Mouse (Mus musculus) heart, postnatal 36 days (tissue): ENCODE results near the gene Pla2g4d. TPM values are rescaled to one million over a fixed set of nuclear protein-coding genes. Genes with fewer than 3 reads are reported as not detected.

ENCODE experiments used
- DNase-seq, 2 experiments: peaks; one replicate each; pipeline ENCODE4 v3.0.0; 2021 to 2022
- intact Hi-C: fragments of 180-260 bp; cut with DNase I; formaldehyde crosslinking; loops from one replicate; pipeline ENCODE4 v1.15.1; 2025
- total RNA-seq, 2 experiments: library from RNA; stranded (reverse); gene quantifications; 2 replicates each; pipeline ENCODE4 v1.2.3; 2021

The Pla2g4d gene
- not detected for total RNA-seq

DNA sequence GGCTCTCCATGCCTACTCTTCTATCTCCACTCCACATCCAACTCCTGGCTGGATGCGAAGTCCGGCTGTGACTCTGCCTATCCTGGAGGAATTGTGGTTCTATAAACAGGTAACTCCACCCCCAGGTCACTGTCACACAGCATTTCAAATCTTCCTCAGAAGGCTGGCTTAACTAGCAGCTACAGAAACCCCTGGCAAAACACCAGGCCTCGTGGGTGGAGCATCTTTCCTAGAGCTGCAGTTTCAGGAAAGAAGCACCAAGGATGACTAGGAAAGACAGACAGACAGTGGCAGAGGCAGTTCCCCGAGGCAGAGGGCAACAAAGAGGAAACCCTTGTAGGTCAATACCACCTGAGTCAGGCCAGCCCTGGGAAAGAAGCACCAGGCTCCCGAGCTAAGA, at the start of gene Pla2g4d:
Pla2g4d (minus strand) TSS at position 203 of the 400 bp plus-strand sequence.
- DNase-seq, result no peak
- intact Hi-C loops, result no loop called here

DNA sequence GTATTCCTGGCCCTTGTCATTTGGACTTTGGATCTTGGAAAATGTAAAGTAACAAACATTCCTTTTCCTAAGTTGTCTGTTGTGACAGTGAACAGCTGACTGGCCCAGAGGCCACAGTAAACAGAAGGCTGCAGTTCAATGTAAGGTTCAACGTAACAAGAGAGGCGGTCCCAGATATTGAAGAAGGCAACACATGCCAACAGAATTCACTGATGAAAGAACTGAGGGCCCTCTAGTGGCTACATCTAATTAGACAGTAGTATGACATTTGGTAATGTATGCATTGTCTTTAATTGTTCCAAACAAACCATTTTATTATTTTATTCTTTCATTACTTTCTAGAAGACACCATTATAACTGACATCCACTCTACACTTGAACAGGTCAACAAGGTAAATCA, 48.9 kb upstream of the Pla2g4d start:
- intact Hi-C loops, result no loop called here
- no peak for DNase-seq

GRCm38 (mm10) chr2:120331575-120331974, 42.6 kb upstream of the Pla2g4d start:
- intact Hi-C loops, result no loop called here
- DNase-seq, result no peak

DNA sequence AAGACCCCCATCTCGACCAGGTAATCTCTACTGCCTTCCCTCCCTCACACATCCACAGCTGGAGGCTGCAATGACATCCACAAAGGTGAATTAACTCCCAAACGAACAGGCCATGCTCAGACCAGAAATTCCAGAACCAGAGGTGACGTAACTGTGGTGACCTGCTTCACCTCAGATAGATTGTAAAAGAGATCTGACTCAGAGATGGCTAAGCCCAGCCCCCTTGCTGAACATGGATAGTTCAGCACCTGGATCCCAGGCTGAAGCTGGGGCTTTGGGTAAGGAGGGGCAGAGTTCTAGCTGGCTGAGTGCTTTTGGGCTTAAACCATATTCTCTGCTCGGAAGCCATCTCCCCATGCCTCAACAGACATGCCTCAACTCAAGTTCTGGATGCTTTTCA, 26.1 kb upstream of the Pla2g4d start:
- intact Hi-C loops, result no loop called here
- no peak for DNase-seq

GRCm38 (mm10) chr2:120314487-120314886, 25.5 kb upstream of the Pla2g4d start:
- intact Hi-C loops, result no loop called here
- no peak for DNase-seq

GRCm38 (mm10) chr2:120313976-120314375, 25.0 kb upstream of the Pla2g4d start, which contains the start of gene Pla2g4f:
TSS of gene Pla2g4f (minus strand) at chr2:120314165.
- no peak for DNase-seq
- intact Hi-C loops, result no loop called here

GRCm38 (mm10) chr2:120312276-120312825, 23.4 kb upstream of the Pla2g4d start:
- DNase-seq, result no peak
- intact Hi-C loops, result no loop called here

- DNase-seq, result peak in 1 of 2 experiments; percentile 16
- intact Hi-C loops, result no loop called here
Measured at GRCm38 (mm10) chr2:120304113-120304512, 15.1 kb upstream of the Pla2g4d start.

DNA sequence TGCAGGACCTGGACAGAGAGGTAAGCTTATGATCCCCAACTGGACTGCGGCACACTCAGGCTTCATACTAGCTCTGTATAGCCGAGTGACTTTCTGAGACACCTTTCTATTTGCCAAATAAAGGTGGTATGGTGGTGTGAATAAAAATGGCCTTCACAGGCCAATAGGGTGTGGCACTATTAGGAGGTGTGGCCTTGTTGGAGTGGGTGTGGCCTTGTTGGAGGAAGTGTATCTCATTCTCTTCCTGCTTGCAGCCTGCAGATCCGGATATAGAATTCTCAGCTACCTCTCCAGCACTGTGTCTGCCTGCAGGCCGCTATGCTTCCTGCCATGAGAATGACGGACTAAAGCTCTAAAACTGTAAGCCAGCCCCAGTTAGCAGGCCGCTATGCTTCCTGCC, 12.1 kb upstream of the Pla2g4d start:
- DNase-seq, result no peak
- intact Hi-C loops, result no loop called here

DNA sequence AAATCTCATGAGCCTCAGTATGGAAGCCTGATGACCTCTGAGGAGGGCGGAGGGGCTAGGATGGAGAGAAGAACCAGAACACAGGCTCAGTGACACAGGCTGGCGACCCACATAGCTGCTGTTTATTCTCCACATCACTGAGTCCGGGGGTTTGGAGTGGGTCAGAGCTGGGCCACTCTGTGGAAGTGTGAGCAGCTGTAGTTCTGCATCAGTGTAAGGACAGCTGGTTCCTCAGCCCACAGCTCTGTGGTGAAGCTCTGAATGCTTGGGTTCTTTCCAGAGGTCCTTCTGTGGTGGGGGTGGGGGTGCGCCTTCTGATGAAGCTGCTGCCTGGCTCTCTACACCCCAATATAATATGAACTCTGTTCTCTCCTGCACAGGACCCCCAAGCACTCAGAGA, 10.9 kb upstream of the Pla2g4d start:
- intact Hi-C loops, result no loop called here
- DNase-seq, result no peak

DNA sequence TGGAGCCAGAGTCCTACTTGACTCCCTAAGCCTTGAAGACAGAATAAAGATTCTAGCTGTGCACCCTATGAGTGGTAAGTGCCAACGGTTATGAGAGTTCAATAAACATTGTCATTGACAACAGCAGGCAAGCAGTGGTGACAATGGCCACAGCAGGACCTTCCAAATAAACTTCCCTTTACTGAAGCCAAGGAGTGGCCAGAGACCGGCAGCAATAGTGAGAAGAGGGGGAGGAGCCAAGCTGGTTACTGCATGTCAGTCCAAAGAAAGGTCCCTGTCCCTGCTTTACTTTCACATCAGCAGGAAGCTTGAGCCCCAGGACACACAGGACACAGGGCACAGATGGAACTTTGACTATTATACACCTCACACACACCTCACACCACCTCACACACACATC, 7.2 kb upstream of the Pla2g4d start:
- no peak for DNase-seq
- intact Hi-C loops, result no loop called here

GRCm38 (mm10) chr2:120291471-120292078, 2.6 kb upstream of the Pla2g4d start:
- no peak for DNase-seq
- intact Hi-C loops, result no loop called here

GRCm38 (mm10) chr2:120288401-120288800, 596 bp downstream of the Pla2g4d start:
- intact Hi-C loops, result no loop called here
- DNase-seq, result no peak

DNA sequence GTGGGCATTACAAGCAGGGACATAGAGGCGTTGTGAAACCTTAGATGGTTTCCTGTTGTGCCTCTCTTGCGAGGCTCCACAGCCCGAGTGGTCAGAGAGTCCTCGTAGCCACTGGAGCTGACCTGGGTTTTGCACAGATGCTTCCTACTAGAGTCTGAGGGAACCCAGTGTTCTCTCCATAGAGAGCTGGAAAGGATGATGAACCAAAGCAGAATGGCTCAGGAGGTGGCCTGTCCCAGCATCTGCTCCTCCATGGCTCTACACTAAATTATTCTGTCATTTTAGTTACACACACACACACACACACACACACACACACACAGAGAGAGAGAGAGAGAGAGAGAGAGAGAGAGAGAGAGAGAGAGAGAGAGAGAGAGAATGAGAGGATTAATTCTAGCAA, 3.4 kb downstream of the Pla2g4d start:
- DNase-seq, result no peak

GRCm38 (mm10) chr2:120284705-120285104, 4.3 kb downstream of the Pla2g4d start:
- intact Hi-C loops, result no loop called here
- DNase-seq, result no peak

More for the DNA sequence above, 3.4 kb downstream of the Pla2g4d start:
- intact Hi-C loops, result no loop called here

DNA sequence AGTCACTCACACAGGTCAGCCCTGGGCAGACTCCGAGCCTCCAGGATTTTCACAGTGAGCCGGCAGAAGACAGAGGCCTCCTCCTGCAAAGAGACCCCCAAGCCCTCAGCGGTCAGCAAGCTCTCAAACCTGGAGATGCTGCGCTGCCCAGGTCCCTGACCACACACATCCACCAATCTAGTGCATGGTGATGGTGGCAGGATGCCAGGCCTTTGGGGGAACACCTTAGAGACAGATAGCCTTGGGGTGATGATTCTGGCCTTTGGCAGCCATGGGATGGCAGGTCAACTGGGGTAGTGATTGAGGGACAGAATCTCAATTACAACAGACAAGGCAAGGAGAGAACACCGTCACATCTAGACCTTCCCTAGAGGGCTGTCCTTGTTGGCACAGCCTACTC, 4.9 kb downstream of the Pla2g4d start:
- no peak for DNase-seq
- intact Hi-C loops, result no loop called here

GRCm38 (mm10) chr2:120283550-120283949, 5.4 kb downstream of the Pla2g4d start:
- intact Hi-C loops, result no loop called here
- DNase-seq, result no peak

- no peak for DNase-seq
- intact Hi-C loops, result loop anchor here (2.0 kb wide), 2 partner anchors 108 to 196 kb away; no protein-coding TSS in a partner anchor
Measured at GRCm38 (mm10) chr2:120281221-120281620, 7.8 kb downstream of the Pla2g4d start.

- intact Hi-C loops, result loop anchor here (1.0 to 2.0 kb wide), 3 partner anchors 101 to 195 kb away; no protein-coding TSS in a partner anchor
- peak; percentile 45 to 57 for DNase-seq
Measured at GRCm38 (mm10) chr2:120279961-120280360, 9.0 kb downstream of the Pla2g4d start.

- intact Hi-C loops, result no loop called here
- no peak for DNase-seq
Measured at GRCm38 (mm10) chr2:120276951-120277350, 12.0 kb downstream of the Pla2g4d start.

DNA sequence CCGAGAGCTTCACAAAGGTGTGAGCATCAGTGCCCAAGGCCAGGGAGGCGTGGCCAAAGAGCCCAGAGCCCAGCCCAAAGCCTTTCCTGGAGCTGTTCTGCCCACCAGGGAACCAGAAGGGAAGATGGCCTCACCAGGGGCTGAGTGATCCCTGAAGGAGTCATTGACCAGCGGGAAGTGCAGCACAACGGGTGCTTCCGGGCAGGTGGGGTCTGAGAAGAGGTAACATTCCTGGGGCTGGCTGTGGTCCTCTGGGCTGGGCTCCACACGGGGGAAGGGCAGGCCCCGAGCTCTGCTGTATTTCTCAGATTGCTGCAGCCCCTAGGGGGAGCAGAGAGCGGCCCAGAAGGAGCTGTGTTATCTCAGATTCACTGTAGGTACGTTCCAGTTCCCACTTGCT, 20.4 kb downstream of the Pla2g4d start:
- intact Hi-C loops, result loop anchor here (5.0 kb wide), 2 partner anchors 81 to 96 kb away; no protein-coding TSS in a partner anchor
- no peak for DNase-seq

DNA sequence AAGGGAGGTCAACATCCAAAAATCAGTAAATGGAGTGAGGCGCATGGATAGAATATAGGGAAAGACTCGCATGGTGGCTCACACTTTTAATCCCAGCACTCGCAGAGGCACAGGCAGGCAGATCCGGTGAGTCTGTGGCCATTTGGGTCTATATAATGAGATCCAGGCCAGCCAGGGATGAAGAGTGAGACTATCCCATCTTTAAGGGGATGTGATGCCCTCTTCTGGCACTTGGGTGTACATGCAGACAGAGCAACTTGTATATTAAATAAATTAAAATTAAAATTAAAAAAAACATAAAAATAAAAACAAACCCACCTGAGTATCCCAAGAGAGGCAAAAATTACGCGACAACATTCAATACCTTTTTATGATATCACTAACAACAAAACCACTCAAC, 23.5 kb downstream of the Pla2g4d start:
- intact Hi-C loops, result loop anchor here (5.0 kb wide), 2 partner anchors 78 to 93 kb away; no protein-coding TSS in a partner anchor

More for the DNA sequence above, 23.5 kb downstream of the Pla2g4d start:
- DNase-seq, result no peak
